Mouse (Mus musculus) right cerebral cortex, adult 18-20 months (tissue): Measurements from ENCODE around the gene Cmya5.
A peak's percentile ranks its signal among the peaks of the same experiment; 100 is the strongest.
"Not testable (repeated sequence)": the region's sequence is repeated elsewhere in the genome, so short reads cannot be mapped to it uniquely, and the experiment has no call there.

Experiments used
- DNase-seq: peaks from one replicate; pipeline ENCODE4 v3.0.0; 2022; ENCODE audit warnings: mixed read lengths

Gene Cmya5

DNA sequence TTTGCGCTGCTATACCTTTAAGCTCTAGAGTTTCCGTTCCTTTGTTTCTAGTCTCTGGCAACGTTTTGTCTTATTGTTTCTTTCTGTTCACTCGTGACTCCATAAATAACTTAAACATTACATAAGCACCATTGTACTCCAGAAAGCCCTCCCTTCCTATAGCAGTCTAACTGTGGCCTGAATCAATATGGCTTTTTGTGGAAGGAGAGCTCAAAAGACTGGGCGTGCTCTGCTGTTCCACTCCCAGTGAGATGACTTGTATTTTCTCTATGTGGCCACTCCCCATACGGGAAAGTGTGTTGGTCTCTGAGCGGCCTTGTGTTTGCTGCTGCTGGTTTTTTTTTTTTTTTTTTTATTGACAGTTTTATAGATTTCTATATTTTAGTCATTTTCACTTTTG, 27.3 kb downstream of the Cmya5 start:
- DNase-seq = no peak

DNA sequence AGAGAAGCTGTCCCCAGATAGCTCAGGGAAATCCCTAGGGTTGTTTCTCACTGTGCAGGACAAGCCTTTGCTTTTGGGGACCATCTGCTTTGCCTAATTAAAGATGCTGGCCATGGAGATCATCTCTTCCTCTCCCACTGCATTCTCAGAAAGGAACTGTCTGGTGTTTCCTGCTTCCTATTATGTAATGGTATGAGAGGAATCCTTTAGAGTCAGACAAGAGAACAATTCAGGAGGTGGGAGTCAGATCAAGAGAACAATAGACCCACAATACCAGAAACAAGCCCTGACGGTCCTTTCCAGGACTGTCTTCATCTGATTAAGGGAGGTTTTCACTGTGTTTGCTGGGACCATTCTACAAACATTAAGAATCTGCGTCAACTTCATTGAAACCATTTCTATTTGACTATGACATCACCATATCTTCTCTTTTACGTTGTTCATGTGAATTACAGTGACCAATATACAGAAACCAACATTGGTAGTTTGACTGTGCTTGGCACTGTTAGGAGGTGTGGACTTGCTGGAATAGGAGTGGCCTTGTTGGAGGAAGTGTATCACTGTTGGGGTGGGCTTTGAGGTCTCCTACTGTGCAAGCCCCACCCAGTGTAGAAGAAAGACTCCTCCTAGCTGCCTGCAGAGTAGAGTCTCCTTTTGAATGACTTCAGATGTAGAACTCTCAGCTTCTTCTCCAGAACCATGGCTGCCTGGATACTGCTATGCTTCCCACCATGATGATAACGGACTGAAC, 42.0 kb downstream of the Cmya5 start:
- DNase-seq = no peak

DNA sequence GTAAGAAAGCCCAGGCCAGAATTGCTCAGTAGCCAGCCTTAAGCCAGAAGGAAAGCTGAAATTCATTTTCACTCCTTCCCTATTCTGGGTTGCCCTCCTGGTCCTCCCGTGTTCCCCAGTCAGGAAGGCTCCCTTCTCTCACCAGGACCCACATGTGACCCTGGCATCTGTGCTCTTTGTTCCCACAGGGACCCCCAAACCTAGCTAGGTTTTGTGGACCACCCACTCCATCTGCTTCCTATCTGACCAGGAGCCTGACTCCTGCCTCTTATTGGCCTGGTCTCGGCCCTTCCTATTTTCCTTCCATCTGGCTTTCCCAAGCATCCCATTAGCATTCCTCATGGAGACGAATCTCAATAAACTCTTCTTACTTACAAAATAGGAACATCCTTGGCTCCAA, 45.9 kb downstream of the Cmya5 start:
- no peak for DNase-seq

DNA sequence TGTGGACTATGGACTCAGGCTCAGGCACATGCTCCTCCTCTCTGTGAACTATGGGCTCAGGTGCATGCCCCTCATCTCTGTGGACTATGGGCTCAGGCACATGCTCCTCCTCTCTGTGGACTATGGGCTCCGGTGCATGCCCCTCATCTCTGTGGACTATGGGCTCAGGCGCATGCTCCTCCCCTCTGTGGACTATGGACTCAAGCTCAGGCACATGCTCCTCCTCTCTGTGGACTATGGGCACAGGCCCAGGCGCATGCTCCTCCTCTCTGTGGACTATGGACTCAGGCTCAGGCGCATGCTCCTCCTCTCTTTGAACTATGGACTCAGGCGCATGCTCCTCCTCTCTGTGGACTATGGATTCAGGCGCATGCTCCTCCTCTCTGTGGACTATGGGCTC, 47.9 kb downstream of the Cmya5 start:
- DNase-seq = no peak

DNA sequence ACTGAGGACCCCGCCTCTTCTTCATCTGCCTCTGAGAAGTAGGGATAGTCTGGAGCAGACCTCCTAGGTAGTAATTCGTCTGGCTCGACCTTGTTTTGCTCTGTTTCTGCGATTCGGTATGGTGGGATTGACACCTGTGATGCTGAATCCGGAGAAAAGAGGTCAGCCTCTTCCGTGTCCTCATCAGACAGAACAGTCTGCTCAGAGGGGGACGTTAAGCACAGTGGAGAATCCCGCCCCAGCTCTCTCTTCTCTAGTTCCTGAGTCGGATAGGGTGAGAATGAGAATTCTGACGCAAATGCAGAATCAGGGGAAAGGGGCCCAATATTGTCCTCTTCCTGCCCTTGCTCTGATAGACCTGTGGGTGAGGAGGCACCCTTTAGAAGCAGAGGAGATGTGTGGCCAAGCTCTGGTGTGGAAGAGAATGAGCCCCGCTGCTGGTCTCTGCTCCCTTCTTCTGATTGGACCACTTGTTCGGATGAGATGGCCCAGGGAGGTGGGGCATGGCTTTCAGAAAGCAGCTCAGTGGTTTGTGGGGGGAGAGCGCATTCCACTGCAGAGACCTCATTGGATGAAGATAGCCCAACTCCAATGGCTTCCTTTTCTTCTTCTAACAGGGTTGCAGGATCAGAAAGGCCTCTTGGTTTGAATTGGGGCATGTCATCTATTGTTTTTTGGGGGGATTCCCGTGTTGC, 49.3 kb downstream of the Cmya5 start:
- DNase-seq = no peak

DNA sequence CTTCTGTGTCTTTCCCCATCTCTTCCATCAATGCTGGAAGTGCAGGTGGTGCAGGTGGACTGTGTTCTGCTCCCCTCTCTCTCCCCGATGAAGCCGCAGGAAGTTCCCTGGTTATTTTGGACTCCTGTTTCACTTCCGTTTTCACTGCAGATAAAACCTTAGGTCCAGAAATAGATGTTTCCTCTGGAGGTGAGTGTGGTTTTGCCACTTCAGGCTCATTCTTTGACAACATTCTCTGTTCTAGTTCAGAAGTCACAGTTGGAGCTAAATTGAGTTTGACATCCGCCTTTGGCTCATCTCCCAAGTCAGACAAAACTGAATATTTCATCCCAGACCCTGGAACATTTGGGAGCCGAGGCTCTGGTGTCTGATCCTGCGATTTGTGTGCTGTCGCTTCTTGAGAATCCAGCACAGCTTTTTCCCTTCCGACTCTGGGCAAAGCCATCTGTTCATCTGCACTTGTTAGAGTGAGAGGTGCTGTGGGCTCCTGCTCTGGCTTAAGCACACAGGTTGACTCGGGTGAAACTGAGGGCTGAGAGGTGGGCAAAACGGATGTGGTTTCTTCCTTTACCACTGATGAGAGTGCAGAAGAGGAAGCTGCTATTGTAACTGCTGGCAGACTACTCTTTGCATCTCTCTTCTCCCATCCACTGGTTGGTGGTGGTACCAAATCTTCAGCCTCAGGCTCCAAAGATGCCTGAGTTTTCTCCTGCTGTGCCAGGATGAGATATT, 50.2 kb downstream of the Cmya5 start:
- DNase-seq = peak; percentile 53

DNA sequence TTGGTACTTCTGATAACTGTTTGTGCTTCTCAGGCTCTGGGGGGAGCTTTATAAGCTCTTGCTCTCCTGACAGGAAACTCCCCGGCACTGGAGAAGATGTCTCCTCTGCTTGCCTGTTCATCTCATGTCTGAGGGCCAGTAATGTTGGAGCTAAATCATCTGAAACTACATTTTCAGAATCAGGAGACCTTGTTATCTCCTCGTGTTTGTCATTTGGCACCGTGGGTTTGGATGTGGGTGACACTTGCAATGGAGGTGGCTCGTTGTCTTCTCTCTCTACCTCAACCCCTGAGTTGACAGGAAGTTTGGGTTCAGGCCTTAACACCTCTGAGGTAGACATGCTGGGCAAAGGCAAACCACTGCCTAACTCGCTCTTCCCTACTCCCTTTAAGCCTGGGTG, 50.8 kb downstream of the Cmya5 start:
- no peak for DNase-seq

DNA sequence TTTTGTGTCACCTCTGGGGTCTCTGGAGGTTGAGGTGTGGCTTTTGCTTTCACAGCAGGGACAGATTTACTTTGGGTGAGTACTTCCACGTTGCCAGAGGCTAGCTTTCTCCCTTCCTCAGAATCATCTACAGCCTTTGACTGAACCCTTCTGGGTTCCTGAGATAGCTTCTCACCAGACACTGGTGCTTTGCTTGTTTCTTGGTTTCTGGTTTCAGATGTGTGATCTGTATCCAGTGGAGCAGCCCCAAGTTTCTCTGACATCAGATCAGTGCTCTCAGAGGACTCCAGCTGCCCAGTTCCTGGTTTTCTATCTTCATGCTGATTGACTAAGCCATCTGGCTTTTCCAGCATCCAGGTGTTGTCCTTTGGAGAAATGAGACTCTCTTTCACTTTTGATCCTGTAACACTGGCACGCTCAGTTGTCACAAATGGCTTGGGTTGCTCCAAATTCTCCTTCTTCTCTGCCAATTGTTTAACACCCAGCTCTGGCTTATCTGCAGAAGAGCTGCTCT, 51.6 kb downstream of the Cmya5 start:
- DNase-seq = no peak

DNA sequence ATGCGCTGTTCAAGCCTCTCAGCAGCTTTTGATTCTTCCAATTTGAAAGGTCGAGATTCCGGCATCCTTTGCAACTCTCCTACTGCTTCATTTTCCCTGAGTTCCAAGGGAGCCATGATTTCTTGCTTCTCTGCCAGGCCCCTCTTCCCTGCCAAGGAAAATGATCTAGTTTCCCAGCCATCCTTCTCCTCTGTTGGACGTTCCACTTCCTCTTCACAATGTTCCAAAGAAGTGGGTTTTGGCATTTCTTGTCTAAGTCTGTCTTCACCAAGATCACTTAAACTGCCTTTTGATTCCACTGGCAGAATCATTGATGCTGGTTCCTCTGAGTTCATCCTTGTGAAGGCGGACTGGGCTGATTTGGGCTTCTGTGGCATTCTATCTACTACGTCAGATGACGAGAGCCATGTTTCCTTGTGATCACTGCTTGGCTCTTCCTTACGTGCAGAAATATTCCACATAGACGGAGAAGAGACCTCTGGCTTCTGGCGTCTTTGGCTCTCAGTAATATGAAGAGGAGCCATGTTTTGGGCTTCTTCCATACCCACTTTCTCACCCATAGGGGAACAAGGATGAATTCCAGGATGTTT, 52.6 kb downstream of the Cmya5 start:
- peak; percentile 40 for DNase-seq

DNA sequence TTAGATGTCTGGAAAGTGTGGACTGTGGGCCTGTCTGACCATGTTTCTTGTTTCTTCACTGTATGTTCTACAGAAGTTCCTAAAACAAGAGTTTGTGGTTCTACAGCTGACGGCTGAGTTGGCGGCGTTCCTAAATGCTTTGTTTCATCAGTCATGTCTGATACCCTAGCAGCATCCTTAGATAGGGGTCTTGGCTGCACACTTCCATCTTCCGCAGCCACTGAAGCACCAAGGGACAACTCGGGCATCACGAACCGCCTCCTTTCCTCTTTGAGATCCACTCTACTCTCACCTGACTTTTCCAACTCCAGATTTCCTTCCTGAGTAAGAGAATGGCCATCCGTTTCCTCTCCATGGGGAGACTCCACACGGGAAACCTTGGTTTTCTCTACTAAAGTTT, 53.3 kb downstream of the Cmya5 start:
- DNase-seq = no peak

DNA sequence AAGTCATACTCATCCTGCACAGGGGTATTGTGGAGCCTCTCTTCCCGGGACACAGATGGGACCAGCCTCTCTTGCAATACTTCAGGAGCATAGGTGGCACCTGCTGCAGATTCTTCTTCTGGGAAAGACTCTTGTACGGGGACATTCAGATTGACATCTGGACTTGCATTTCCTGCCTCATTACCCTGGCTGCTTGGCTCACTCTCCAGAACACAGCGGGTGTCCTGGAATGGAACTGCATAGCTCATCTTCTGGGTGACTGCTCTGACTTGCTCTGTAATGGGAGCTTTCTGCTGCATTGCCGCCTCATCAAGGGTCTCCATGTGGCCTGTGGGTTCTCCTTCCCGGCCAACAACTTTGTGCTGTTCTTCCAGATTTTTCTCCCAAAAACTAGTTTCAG, 55.0 kb downstream of the Cmya5 start:
- DNase-seq = no peak

DNA sequence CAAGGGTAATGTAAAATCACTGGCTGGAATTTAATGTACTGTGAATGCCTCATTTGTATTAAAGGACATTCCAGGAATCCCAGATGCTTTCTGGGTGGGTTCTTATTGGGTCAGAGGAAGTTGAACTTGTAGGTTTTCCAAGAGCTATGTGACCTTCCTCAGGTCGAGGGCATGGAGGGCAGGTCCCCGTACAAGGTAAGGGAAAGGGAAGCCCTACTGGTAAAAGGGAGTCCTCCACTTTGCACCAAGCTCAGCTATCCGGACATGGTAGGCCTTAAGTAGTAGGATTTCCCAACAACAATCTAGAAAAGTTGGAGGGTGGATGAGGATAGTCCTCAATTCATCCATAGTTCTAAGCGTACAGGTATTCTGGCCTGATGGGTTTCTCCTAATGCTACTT, 58.8 kb downstream of the Cmya5 start:
- no peak for DNase-seq

DNA sequence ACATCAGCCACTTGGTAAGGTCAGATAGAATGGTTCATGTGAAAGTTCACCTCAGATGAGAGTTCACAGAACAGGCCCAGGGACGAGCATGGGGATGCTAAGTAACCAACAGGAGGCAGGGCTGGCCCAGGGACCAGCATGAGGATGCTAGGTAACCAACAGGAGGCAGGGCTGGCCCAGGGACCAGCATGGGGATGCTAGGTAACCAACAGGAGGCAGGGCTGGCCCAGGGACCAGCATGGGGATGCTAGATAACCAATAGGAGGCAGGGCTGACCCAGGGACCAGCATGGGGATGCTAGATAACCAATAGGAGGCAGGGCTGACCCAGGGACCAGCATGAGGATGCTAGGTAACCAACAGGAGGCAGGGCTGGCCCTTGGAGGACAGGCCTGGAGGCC, 62.2 kb downstream of the Cmya5 start:
- DNase-seq = not testable (repeated sequence)

DNA sequence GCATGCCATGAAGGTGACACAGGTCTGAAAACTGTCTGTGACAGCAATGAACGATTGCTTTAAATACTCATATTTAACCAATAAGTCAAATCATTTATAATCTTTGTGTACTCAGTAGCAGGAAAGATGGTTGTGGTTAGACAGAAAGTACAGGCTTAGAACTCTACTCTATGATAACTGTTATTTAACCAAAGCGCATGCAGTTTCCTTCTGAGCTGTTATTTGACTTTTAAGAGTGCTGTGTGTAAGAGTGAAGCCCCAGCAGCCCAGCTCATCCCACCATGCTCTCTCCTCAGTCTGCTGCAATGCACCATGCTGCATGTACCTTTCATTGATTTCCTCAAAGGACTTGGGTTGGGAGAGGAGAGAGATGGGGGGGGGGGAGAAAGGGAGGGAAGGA, 63.7 kb downstream of the Cmya5 start:
- no peak for DNase-seq

DNA sequence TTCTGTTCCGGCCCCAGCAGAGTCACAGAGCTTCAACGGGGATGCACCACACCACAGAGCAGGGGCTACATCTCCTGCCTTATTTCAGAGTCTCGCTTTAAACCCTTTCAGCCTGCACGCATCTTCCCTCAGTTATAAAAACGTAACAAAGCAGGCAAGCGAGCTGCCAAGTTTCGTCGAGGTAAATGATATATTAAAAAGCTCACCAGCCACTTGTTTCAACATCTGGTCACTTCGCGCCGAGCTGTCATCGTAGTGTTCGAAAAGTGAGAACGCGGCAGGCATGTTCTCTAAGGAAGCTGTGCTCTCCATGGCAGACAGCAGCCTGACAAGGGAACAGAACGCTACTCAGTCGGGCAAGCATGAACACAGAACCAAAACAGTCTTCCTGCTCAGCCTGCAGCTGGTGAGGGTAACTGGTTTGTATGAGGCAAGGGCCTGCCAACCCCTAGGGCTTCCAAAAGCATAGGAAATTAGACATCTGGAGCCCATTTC, 70.3 kb downstream of the Cmya5 start:
- DNase-seq = no peak

DNA sequence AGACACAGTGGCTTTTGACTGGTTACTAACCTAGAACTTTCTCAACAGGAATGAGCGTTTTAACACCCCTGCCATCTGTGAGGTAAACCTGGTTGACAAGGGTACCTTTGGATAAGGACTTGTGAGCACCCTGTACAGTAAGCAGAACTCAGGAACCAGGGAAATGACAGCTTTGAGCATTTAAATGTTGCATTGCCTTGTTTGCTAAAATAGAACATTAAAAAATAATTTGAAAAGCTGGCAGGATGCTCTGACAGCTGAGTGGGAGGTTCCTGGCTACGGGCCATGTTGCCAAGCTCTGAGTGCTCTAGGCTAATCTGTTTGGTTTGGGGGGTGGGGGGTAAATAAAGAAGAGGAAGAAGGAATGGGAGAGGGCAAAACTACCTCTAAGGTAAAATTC, 70.9 kb downstream of the Cmya5 start:
- DNase-seq = peak; percentile 76

DNA sequence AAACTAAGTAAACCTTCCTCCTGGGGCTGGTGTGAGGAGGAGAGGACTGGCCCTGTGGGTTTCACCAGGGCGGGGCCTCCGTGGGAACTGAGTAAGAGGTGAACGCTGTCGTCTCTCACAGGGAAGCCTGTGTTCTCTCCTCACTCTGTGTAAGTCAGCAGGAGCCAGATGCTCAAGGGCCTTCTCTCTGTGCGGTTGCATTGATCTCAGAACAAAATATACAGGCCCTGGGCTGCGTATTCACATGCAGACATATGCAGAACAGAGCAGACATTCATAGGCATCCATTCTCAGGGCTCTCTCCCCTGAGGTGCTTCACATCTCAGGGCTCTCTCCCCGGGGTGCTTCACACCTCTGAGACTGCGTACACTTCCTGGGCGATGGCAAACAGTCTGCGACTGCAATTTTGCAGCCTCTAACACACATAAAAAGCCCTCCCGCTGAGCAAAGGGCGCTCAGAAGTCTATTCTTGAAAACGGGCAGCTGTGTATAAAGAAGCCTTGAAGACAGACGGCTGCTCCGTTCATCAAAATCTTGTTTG, 71.6 kb downstream of the Cmya5 start:
- DNase-seq = no peak

DNA sequence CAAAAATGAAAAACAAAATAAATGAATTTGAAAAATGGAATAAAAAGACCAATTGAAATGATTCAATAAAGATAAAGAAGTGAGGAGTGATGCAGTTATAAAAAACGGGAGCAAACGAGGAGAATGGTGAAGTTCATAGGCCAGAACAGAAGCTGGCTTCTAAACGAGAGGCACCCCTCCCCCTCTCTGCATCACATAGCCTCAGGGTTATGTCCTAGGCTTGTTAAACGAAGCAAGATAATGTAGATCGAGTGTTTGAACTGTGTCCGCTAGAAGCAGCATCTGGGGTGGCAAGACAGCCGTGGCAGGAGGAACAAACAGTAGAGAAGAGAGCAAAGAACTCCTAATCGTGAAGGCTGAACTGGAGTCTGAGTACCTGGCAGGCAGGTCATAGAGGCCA, 74.1 kb downstream of the Cmya5 start:
- DNase-seq = no peak

DNA sequence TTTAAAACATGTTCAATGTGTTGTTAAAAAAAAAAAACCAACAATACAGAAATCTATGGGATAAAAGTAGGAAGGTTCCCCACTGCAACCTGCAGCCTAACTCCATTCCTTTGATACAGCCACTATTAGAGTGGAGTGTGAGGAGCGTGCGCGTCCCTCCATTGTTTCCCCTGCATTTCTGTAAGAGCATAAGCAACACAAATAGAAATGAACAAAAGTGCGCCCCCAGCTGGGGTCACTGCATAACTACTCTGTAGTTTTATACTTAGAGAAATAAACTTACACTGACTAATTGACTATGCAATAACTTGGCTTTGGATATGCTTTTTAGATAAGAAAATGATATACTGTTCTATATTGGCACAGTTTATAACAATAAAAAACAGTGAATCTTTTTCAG, 75.0 kb downstream of the Cmya5 start:
- no peak for DNase-seq

DNA sequence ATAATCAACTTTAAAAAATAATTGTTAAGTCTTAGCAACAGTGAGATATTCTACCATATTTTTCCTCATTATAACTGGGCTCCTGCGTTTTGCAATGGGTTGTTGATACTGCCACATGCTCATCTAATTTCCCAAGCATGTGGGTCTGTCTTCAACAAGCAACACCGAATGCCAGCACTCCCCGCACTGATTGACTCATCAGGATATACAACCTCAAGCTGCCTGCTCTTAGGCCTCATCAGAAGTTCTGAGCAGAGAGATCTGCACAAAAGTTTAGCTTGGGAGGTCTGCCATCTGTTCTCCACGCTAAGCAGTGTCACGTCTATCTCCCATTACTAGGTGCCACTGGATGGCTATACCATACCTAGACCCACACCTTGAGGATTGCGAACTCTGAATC, 76.2 kb downstream of the Cmya5 start:
- DNase-seq = no peak

DNA sequence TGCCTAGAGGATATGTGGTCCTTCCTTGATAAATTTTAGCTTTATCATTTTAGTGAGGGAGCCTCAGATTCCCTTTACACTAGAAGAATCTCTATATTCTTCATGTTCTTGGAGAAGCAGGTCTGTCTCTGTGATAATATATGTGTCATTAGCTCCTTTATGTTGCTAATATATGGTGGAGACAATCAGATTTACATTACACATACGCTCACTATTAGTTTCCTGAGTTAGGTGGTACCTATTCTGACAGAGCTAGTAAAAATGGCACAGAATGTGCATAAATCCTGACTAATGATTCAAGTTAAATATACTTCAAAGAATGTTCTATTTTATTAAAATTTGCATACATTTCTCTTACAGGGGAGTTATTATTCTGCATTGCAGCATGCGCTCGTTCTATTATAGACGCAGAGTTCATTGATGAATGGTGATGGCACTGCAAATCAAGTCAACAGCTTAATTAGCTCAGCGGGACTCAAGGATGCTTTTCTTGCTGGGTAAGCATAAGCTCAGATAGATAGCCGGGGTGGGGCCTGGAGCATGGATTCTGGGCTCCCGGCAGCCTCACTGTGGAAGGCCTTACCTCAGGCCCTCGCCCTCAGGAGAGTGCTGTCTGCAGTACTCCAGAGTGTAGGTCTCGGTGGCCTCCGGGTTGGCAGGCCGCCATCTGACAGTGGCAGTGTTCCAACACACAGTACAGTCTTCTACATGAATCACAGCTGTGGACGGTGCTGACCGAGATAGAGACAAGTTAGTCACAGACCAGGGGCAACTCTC, 81.5 kb downstream of the Cmya5 start:
- peak; percentile 47 for DNase-seq

DNA sequence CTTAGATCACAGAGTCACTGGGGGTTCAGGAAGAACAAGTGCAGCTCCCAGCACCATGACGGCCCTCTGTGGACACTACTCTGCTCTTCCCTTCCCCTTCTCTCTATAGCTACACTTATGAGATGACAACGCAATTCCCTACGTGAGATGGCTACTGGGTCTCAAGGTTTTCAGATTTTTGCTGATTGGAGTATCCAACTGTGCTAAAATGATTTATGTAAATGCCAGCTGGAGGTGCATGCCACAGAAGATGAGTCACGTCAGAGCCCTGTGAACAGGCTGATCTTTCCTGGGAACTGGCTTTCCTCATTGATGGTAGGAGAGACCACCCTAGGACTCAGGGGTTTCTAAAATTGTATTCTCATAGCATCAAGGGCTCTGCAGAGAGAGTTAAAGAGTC, 83.2 kb downstream of the Cmya5 start:
- DNase-seq = peak; percentile 29
